Mouse (Mus musculus) embryonic fibroblast, embryonic 13.5 days (primary cell): ENCODE results near the gene Pdcd2.

Experiments
- CTCF ChIP-seq: IDR thresholded peaks from 2 replicates; pipeline ENCODE4 v1.5.1; 2011; ENCODE audit warnings: mild to moderate bottlenecking, control low read depth, low read length, moderate library complexity, borderline replicate concordance; ENCODE audit not compliant: insufficient read depth
- POLR2A ChIP-seq: IDR thresholded peaks from 2 replicates; pipeline ENCODE4 v1.6.1; 2011; ENCODE audit warnings: low read depth, mild to moderate bottlenecking, control low read depth, low read length, moderate library complexity

DNA sequence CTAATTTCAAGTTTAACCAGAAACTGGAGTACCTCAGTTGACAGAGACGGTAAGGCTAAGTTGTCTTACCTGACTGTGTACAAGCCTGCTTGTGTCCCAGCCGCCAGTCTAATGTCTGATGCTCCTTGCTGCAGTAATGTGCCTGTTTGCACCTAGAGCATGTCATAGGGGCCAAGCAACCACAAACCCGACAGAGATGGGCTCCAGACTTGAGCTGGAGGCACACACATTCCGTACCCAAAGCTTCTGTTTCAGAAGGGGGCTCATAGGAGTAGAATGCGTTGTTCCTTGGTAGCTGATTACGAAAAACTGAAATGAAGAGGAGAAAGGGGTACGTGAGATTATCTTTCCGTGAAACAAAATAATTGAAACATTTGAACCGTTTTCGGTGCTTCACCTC, 797 bp downstream of the Pdcd2 start:
- TF ChIP-seq CTCF: no peak
- TF ChIP-seq POLR2A: no peak
